Mouse (Mus musculus) erythroblast, embryonic 14.5 days (primary cell): Measurements from ENCODE around the gene Rasgrp4. TPM values are rescaled to one million over a fixed set of nuclear protein-coding genes. Genes with fewer than 3 reads are reported as not detected.

Experiments used
- H3K27me3 ChIP-seq: 2 replicates; pipeline ENCODE4 v1.6.1; 2012; ENCODE audit warnings: inconsistent platforms; ENCODE audit not compliant: control insufficient read depth
- H3K36me3 ChIP-seq: 2 replicates; pipeline ENCODE4 v1.6.1; 2012; ENCODE audit warnings: mild to moderate bottlenecking, inconsistent platforms; ENCODE audit not compliant: control insufficient read depth
- H3K4me1 ChIP-seq: 2 replicates; pipeline ENCODE4 v1.6.1; 2012; ENCODE audit warnings: inconsistent platforms; ENCODE audit not compliant: control insufficient read depth
- H3K4me3 ChIP-seq: replicated peaks from 2 replicates; pipeline ENCODE3; 2012; ENCODE audit warnings: moderate library complexity, mild to moderate bottlenecking, inconsistent platforms
- H3K9me3 ChIP-seq: 2 replicates; pipeline ENCODE4 v1.6.1; 2012; ENCODE audit warnings: low read length, inconsistent platforms, mixed read lengths; ENCODE audit not compliant: control insufficient read depth
- GATA1 ChIP-seq: IDR thresholded peaks from 2 replicates; pipeline ENCODE4 v1.6.1; 2012; ENCODE audit warnings: low read length, inconsistent platforms, mixed read lengths
- TAL1 ChIP-seq: IDR thresholded peaks from 3 replicates; pipeline ENCODE4 v1.6.1; 2012; ENCODE audit warnings: low read length, inconsistent platforms, mixed read lengths
- polyA plus RNA-seq: library from polyadenylated mRNA; stranded (reverse); fragments of >175 nt; gene quantifications from 2 replicates; pipeline ENCODE4 v1.2.3, GENCODE M21; 2012

Rasgrp4 gene
- polyA plus RNA-seq, 1 experiment, result 0.03 TPM

GRCm38 (mm10) chr7:29158264-29158663, 23.6 kb downstream of the Rasgrp4 start:
- H3K27me3 ChIP-seq, result peaks cover 24% of the 10 kb centered on the region
- no peak overlapping the region for H3K4me3 ChIP-seq
- H3K9me3 ChIP-seq, result peaks cover 6% of the 10 kb centered on the region
- H3K36me3 ChIP-seq, result peaks cover 3% of the 10 kb centered on the region; the same call in 1 of the 2 replicates
- H3K4me1 ChIP-seq, result peaks cover 24% of the 10 kb centered on the region
- TF ChIP-seq TAL1 (no peak), GATA1 (no peak)

GRCm38 (mm10) chr7:29162294-29162693, 27.6 kb downstream of the Rasgrp4 start:
- Histone ChIP-seq H3K27me3 (peaks cover 36% of the 10 kb centered on the region), H3K4me1 (peaks cover 6% of the 10 kb centered on the region), H3K9me3 (no peaks in the 10 kb centered on the region), H3K36me3 (no peaks in the 10 kb centered on the region), H3K4me3 (no peak overlapping the region)
- TF ChIP-seq GATA1 (no peak), TAL1 (no peak)

- peaks cover 39% of the 10 kb centered on the region for H3K27me3 ChIP-seq
Measured at GRCm38 (mm10) chr7:29162750-29163525, 28.3 kb downstream of the Rasgrp4 start.

GRCm38 (mm10) chr7:29167656-29168055, 33.0 kb downstream of the Rasgrp4 start:
- H3K4me3 ChIP-seq, result no peak overlapping the region
- H3K4me1 ChIP-seq, result peaks cover 37% of the 10 kb centered on the region
- H3K27me3 ChIP-seq, result peaks cover 65% of the 10 kb centered on the region
- TF ChIP-seq TAL1 (no peak), GATA1 (no peak)
- H3K9me3 ChIP-seq, result peaks cover 6% of the 10 kb centered on the region; the same call in 1 of the 2 replicates
- H3K36me3 ChIP-seq, result peaks cover 6% of the 10 kb centered on the region

More at GRCm38 (mm10) chr7:29162750-29163525, 28.3 kb downstream of the Rasgrp4 start:
- no peak for TF ChIP-seq TAL1
- TF ChIP-seq GATA1, result no peak
- no peaks in the 10 kb centered on the region for H3K36me3 ChIP-seq
- no peaks in the 10 kb centered on the region for H3K9me3 ChIP-seq
- H3K4me1 ChIP-seq, result peaks cover 6% of the 10 kb centered on the region
- no peak overlapping the region for H3K4me3 ChIP-seq

- Histone ChIP-seq H3K27me3 (peaks cover 71% of the 10 kb centered on the region), H3K4me3 (no peak overlapping the region), H3K4me1 (peaks cover 34% of the 10 kb centered on the region), H3K36me3 (peaks cover 12% of the 10 kb centered on the region), H3K9me3 (peaks cover 8% of the 10 kb centered on the region; the same call in 1 of the 2 replicates)
- TF ChIP-seq TAL1 (no peak), GATA1 (no peak)
Measured at GRCm38 (mm10) chr7:29168121-29168695, 33.6 kb downstream of the Rasgrp4 start.

GRCm38 (mm10) chr7:29168791-29169230, 34.2 kb downstream of the Rasgrp4 start:
- Histone ChIP-seq H3K36me3 (peaks cover 18% of the 10 kb centered on the region), H3K9me3 (peaks cover 8% of the 10 kb centered on the region; the same call in 1 of the 2 replicates)

GRCm38 (mm10) chr7:29169231-29170065, 34.8 kb downstream of the Rasgrp4 start:
- H3K27me3 ChIP-seq, result peaks cover 78% of the 10 kb centered on the region
- H3K9me3 ChIP-seq, result peaks cover 8% of the 10 kb centered on the region; the same call in 1 of the 2 replicates
- H3K4me1 ChIP-seq, result peaks cover 34% of the 10 kb centered on the region
- H3K36me3 ChIP-seq, result peaks cover 24% of the 10 kb centered on the region
- peak overlapping the region; percentile 52 for H3K4me3 ChIP-seq
- TF ChIP-seq GATA1, result no peak
- no peak for TF ChIP-seq TAL1

More at GRCm38 (mm10) chr7:29168791-29169230, 34.2 kb downstream of the Rasgrp4 start:
- peaks cover 34% of the 10 kb centered on the region for H3K4me1 ChIP-seq
- no peak overlapping the region for H3K4me3 ChIP-seq
- H3K27me3 ChIP-seq, result peaks cover 77% of the 10 kb centered on the region
- no peak for TF ChIP-seq GATA1
- TF ChIP-seq TAL1, result no peak

GRCm38 (mm10) chr7:29170066-29170754, 35.6 kb downstream of the Rasgrp4 start, which contains the start of the genes Ggn and Spred3:
TSS of gene Ggn (plus strand) at chr7:29170210.
TSS of gene Spred3 (minus strand) at chr7:29170411.
- H3K36me3 ChIP-seq, result peaks cover 32% of the 10 kb centered on the region
- peaks cover 8% of the 10 kb centered on the region; the same call in 1 of the 2 replicates for H3K9me3 ChIP-seq
- peaks cover 34% of the 10 kb centered on the region for H3K4me1 ChIP-seq
- TF ChIP-seq GATA1, result no peak
- no peak for TF ChIP-seq TAL1
- peaks cover 78% of the 10 kb centered on the region for H3K27me3 ChIP-seq
- H3K4me3 ChIP-seq, result peak within 1 kb of the TSS; percentile 52
